Mouse (Mus musculus): ENCODE results near the gene Haus7. TPM values are rescaled to one million over a fixed set of nuclear protein-coding genes. Genes with fewer than 3 reads are reported as not detected.
A peak's percentile ranks its signal among the peaks of the same experiment; 100 is the strongest.

Haus7 gene
- polyA plus RNA-seq, 1 experiment, result 9.3 TPM

DNA sequence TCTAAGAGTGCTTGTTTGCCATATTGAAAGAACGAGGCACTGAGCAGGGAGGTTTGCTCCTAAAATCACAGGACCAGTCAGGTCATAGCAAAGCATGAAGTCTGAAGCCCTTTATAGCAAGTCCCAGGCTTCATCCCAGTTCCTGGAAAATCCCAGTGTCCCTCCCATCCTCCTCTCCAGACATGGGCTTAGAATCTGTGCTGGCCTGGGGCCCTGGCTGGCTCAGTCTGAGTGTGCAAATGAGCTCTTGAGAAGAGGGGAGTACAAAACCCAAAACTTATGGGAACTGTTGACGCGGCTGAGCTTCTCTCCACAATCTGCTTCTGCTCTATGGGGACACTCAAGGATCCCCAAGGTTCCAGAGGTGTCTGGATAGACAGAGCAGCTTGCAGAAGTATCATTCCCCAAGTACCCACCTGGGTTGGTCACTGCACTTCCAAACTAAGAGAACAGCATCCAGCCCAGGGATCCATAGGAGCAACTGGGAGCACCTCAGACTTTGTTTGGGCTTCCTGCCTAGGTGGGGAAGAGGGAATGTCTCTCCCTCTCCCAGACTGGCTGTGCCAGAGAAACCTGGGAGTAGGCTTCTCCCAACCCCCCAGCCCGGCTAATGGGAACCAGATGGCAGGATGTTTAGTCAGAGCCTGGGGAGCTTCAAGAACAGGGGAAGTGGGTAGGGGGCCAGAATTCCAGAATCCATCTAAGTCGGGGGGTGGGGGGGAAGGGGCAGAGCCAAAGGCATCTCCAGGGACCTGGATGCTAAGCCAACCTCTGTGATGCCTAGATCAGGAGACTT lies 8.8 kb upstream of the Haus7 start:
- 72% methylated on average over 5 of the region's 5 CpGs for WGBS
- no peak overlapping the region; the same call in 1 of the 2 replicates for H3K27ac ChIP-seq (ENCODE audit: insufficient read depth, low read depth, low read length)
- no peak overlapping the region for H3K4me3 ChIP-seq (ENCODE audit: low read depth, low read length)
- no peaks in the 10 kb centered on the region for H3K27me3 ChIP-seq (ENCODE audit: control insufficient read depth, insufficient read depth, low read length)
- TF ChIP-seq CTCF (IDR thresholded peaks at IDR 0.05; ENCODE audit: extremely low read depth, insufficient read length, insufficient replicate concordance, low read depth, low read length) (no peak), POLR2A (IDR thresholded peaks at IDR 0.05; ENCODE audit: low read depth, low read length) (no peak)
- H3K36me3 ChIP-seq (ENCODE audit: control insufficient read depth, insufficient read depth, low read length), result no peaks in the 10 kb centered on the region
- no peaks in the 10 kb centered on the region for H3K4me1 ChIP-seq (ENCODE audit: control insufficient read depth, insufficient read depth, insufficient read length, low read length)

GRCm38 (mm10) chrX:73465483-73466186 lies 6.8 kb upstream of the Haus7 start:
- TF ChIP-seq POLR2A (IDR thresholded peaks at IDR 0.05; ENCODE audit: low read depth, low read length), result no peak
- no peak for TF ChIP-seq CTCF (IDR thresholded peaks at IDR 0.05; ENCODE audit: extremely low read depth, insufficient read length, insufficient replicate concordance, low read depth, low read length)
- no peak overlapping the region for H3K27ac ChIP-seq (ENCODE audit: insufficient read depth, low read depth, low read length)
- H3K4me3 ChIP-seq (ENCODE audit: low read depth, low read length), result no peak overlapping the region
- H3K36me3 ChIP-seq (ENCODE audit: control insufficient read depth, insufficient read depth, low read length), result no peaks in the 10 kb centered on the region
- 69% methylated on average over 9 of the region's 9 CpGs for WGBS
- no peaks in the 10 kb centered on the region for H3K27me3 ChIP-seq (ENCODE audit: control insufficient read depth, insufficient read depth, low read length)
- H3K4me1 ChIP-seq (ENCODE audit: control insufficient read depth, insufficient read depth, insufficient read length, low read length), result no peaks in the 10 kb centered on the region

GRCm38 (mm10) chrX:73460792-73461191 lies 1.9 kb upstream of the Haus7 start:
- H3K27me3 ChIP-seq (ENCODE audit: control insufficient read depth, insufficient read depth, low read length), result no peaks in the 10 kb centered on the region
- no peak for TF ChIP-seq CTCF (IDR thresholded peaks at IDR 0.05; ENCODE audit: extremely low read depth, insufficient read length, insufficient replicate concordance, low read depth, low read length)
- no peak for TF ChIP-seq POLR2A (IDR thresholded peaks at IDR 0.05; ENCODE audit: low read depth, low read length)
- H3K4me1 ChIP-seq (ENCODE audit: control insufficient read depth, insufficient read depth, insufficient read length, low read length), result peaks cover 4% of the 10 kb centered on the region; the same call in 1 of the 2 replicates
- no peaks in the 10 kb centered on the region for H3K36me3 ChIP-seq (ENCODE audit: control insufficient read depth, insufficient read depth, low read length)
- WGBS, result 73% methylated on average over 4 of the region's 4 CpGs
- no peak overlapping the region for H3K27ac ChIP-seq (ENCODE audit: insufficient read depth, low read depth, low read length)
- H3K4me3 ChIP-seq (ENCODE audit: low read depth, low read length), result no peak overlapping the region

DNA sequence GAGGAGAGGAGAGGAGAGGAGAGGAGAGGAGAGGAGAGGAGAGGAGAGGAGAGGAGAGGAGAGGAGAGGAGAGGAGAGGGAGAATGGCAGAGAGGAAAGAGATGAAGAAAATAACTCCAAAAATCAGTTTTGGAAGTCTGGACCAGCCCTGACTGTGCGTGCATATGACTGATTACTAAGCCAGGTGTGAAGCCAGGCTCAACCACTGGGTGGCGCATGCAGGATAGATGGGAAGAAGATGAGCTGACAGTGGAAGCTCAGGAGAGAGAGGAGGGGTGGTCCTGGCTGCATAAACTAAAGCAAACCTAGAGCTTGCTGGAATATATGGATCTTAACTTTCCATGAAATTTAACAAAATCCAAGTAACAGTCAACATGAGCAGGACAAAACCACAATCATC lies 6.9 kb downstream of the Haus7 start:
- Histone ChIP-seq H3K4me1 (ENCODE audit: control insufficient read depth, insufficient read depth, insufficient read length, low read length) (no peaks in the 10 kb centered on the region), H3K27me3 (ENCODE audit: control insufficient read depth, insufficient read depth, low read length) (no peaks in the 10 kb centered on the region), H3K4me3 (ENCODE audit: low read depth, low read length) (no peak overlapping the region), H3K36me3 (ENCODE audit: control insufficient read depth, insufficient read depth, low read length) (peaks cover 2% of the 10 kb centered on the region; the same call in 1 of the 2 replicates), H3K27ac (ENCODE audit: insufficient read depth, low read depth, low read length) (no peak overlapping the region)
- no peak for TF ChIP-seq POLR2A (IDR thresholded peaks at IDR 0.05; ENCODE audit: low read depth, low read length)
- TF ChIP-seq CTCF (IDR thresholded peaks at IDR 0.05; ENCODE audit: extremely low read depth, insufficient read length, insufficient replicate concordance, low read depth, low read length), result peak; percentile 62; the same call in 1 of the 2 replicates
- 26% methylated on average over 2 of the region's 2 CpGs for whole genome bisulfite sequencing

- Histone ChIP-seq H3K4me1 (ENCODE audit: control insufficient read depth, insufficient read depth, insufficient read length, low read length) (peaks cover 5% of the 10 kb centered on the region; the same call in 1 of the 2 replicates), H3K36me3 (ENCODE audit: control insufficient read depth, insufficient read depth, low read length) (no peaks in the 10 kb centered on the region; the same call in 1 of the 2 replicates), H3K27ac (ENCODE audit: insufficient read depth, low read depth, low read length) (no peak overlapping the region), H3K4me3 (ENCODE audit: low read depth, low read length) (no peak overlapping the region), H3K27me3 (ENCODE audit: control insufficient read depth, insufficient read depth, low read length) (no peaks in the 10 kb centered on the region; the same call in 1 of the 2 replicates)
- TF ChIP-seq POLR2A (IDR thresholded peaks at IDR 0.05; ENCODE audit: low read depth, low read length) (no peak), CTCF (IDR thresholded peaks at IDR 0.05; ENCODE audit: extremely low read depth, insufficient read length, insufficient replicate concordance, low read depth, low read length) (no peak)
- 68% methylated on average over 2 of the region's 2 CpGs for whole genome bisulfite sequencing
These were observed 17.4 kb downstream of the Haus7 start for GRCm38 (mm10) chrX:73441428-73441827.

GRCm38 (mm10) chrX:73435252-73435651 lies 23.6 kb downstream of the Haus7 start, which contains the start of gene Trex2:
Trex2 (minus strand) TSS chrX:73435344.
- Histone ChIP-seq H3K36me3 (ENCODE audit: control insufficient read depth, insufficient read depth, low read length) (0 out of 2 replicates have a peak, but pooled peaks cover 2% of the 10 kb centered on the region), H3K27me3 (ENCODE audit: control insufficient read depth, insufficient read depth, low read length) (no peaks in the 10 kb centered on the region; the same call in 1 of the 2 replicates), H3K4me3 (ENCODE audit: low read depth, low read length) (no peak within 1 kb of the TSS), H3K4me1 (ENCODE audit: control insufficient read depth, insufficient read depth, insufficient read length, low read length) (peaks cover 29% of the 10 kb centered on the region), H3K27ac (ENCODE audit: insufficient read depth, low read depth, low read length) (peak within 1 kb of the TSS; percentile 29)
- 40% methylated on average over 11 of the region's 11 CpGs for WGBS
- TF ChIP-seq CTCF (IDR thresholded peaks at IDR 0.05; ENCODE audit: extremely low read depth, insufficient read length, insufficient replicate concordance, low read depth, low read length) (no peak), POLR2A (IDR thresholded peaks at IDR 0.05; ENCODE audit: low read depth, low read length) (no peak)

DNA sequence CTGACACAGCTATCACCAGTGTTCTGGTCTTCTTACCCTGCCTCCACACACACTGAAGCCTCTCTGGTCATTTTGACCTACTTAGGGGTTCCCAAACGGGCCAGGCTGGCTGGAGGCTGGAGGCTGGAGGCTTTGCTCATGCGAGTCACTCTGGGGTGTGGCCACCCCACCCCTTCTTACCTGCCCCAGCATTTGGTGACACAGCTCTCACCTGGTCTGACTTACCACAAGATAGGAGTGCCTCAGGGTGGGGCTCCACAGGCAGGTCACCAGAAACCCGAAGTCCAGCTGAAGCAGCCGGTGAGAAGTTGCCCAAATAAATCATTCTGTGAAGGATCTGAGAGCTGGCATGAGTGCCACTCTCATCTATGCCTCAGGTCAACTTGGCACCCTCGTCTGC lies 26.0 kb downstream of the Haus7 start:
- 0 out of 2 replicates have a peak, but pooled peaks cover 2% of the 10 kb centered on the region for H3K36me3 ChIP-seq (ENCODE audit: control insufficient read depth, insufficient read depth, low read length)
- H3K4me1 ChIP-seq (ENCODE audit: control insufficient read depth, insufficient read depth, insufficient read length, low read length), result peaks cover 29% of the 10 kb centered on the region
- TF ChIP-seq POLR2A (IDR thresholded peaks at IDR 0.05; ENCODE audit: low read depth, low read length) (no peak), CTCF (IDR thresholded peaks at IDR 0.05; ENCODE audit: extremely low read depth, insufficient read length, insufficient replicate concordance, low read depth, low read length) (no peak)
- H3K4me3 ChIP-seq (ENCODE audit: low read depth, low read length), result no peak overlapping the region
- no peaks in the 10 kb centered on the region for H3K27me3 ChIP-seq (ENCODE audit: control insufficient read depth, insufficient read depth, low read length)
- H3K27ac ChIP-seq (ENCODE audit: insufficient read depth, low read depth, low read length), result peak overlapping the region; percentile 81
- 27% methylated on average over 5 of the region's 5 CpGs for WGBS

All from small intestine, adult 2 months (tissue).